Mouse (Mus musculus) kidney, adult 8-10 months (tissue): Measurements from ENCODE around the gene Trpc4ap.
"Not testable (repeated sequence)": the region's sequence is repeated elsewhere in the genome, so short reads cannot be mapped to it uniquely, and the experiment has no call there.

Experiments
- DNase-seq, 2 experiments: peaks; one replicate each; pipeline ENCODE4 v3.0.0; 2022

Trpc4ap gene

GRCm38 (mm10) chr2:155691723-155692493, at the start of gene Trpc4ap:
Gene Trpc4ap (minus strand): TSS chr2:155692384.
- DNase-seq = peak; percentile 92 to 98

- DNase-seq = no peak
These were observed 45.6 kb upstream of the Trpc4ap start for GRCm38 (mm10) chr2:155737803-155738202.

- DNase-seq = no peak
These were observed 44.8 kb upstream of the Trpc4ap start for GRCm38 (mm10) chr2:155736936-155737335.

GRCm38 (mm10) chr2:155735766-155736165, 43.6 kb upstream of the Trpc4ap start, which contains the start of gene Gm17581:
Gene Gm17581 (minus strand): TSS chr2:155735866.
- DNase-seq = not testable (repeated sequence)

- DNase-seq = no peak
These were observed 42.9 kb upstream of the Trpc4ap start for GRCm38 (mm10) chr2:155735080-155735479.

GRCm38 (mm10) chr2:155729158-155729645, 37.0 kb upstream of the Trpc4ap start, which contains the start of gene Edem2:
Gene Edem2 (minus strand): TSS chr2:155729475.
- DNase-seq = peak; percentile 88 to 92

GRCm38 (mm10) chr2:155728742-155729141, 36.6 kb upstream of the Trpc4ap start:
- no peak for DNase-seq

GRCm38 (mm10) chr2:155727764-155728395, 35.7 kb upstream of the Trpc4ap start:
- DNase-seq = no peak

GRCm38 (mm10) chr2:155726302-155726701, 34.1 kb upstream of the Trpc4ap start:
- DNase-seq = no peak

GRCm38 (mm10) chr2:155724526-155724925, 32.3 kb upstream of the Trpc4ap start:
- DNase-seq = no peak

- DNase-seq = no peak
These were observed 31.9 kb upstream of the Trpc4ap start for GRCm38 (mm10) chr2:155724036-155724435.

- DNase-seq = no peak
These were observed 28.4 kb upstream of the Trpc4ap start for GRCm38 (mm10) chr2:155720585-155720984.

GRCm38 (mm10) chr2:155717082-155717990, 25.2 kb upstream of the Trpc4ap start:
- no peak for DNase-seq

GRCm38 (mm10) chr2:155710557-155710956, 18.4 kb upstream of the Trpc4ap start:
- no peak for DNase-seq

GRCm38 (mm10) chr2:155707251-155707650, 15.1 kb upstream of the Trpc4ap start:
- DNase-seq = no peak

GRCm38 (mm10) chr2:155703630-155704029, 11.4 kb upstream of the Trpc4ap start:
- DNase-seq = no peak

- no peak for DNase-seq
These were observed 9.3 kb upstream of the Trpc4ap start for GRCm38 (mm10) chr2:155701399-155701919.

GRCm38 (mm10) chr2:155698443-155698842, 6.3 kb upstream of the Trpc4ap start:
- not testable (repeated sequence) for DNase-seq

- DNase-seq = no peak
These were observed 4.7 kb upstream of the Trpc4ap start for GRCm38 (mm10) chr2:155696851-155697250.

GRCm38 (mm10) chr2:155696091-155696558, 3.9 kb upstream of the Trpc4ap start:
- DNase-seq = peak; percentile 72 to 89

- DNase-seq = no peak
These were observed 3.1 kb upstream of the Trpc4ap start for GRCm38 (mm10) chr2:155695316-155695715.

GRCm38 (mm10) chr2:155694564-155694963, 2.4 kb upstream of the Trpc4ap start:
- no peak for DNase-seq
